Mouse (Mus musculus) liver, embryonic 14.5 days (tissue): ENCODE results near the gene Sdk2. TPM values are rescaled to one million over a fixed set of nuclear protein-coding genes. Genes with fewer than 3 reads are reported as not detected.

Experiments
- ATAC-seq: fragments of 200-750 bp; cut with Nextera tagmentation; 2 replicates; pipeline ENCODE4 v1.8.0; 2017; ENCODE audit warnings: moderate number of reproducible peaks, mild to moderate bottlenecking, moderate library complexity; ENCODE audit not compliant: insufficient read depth
- DNase-seq, 3 experiments: peaks; one replicate each; pipeline ENCODE4 v3.0.0-alpha.2; 2012 to 2013; ENCODE audit warnings: low read depth in 3 of 3, low spot score in 3 of 3
- H3K27ac ChIP-seq: fragments of 300-500 bp; sonication (generic); 2 replicates; pipeline ENCODE4 v1.5.1; 2014; ENCODE audit warnings: moderate library complexity, mild to moderate bottlenecking, control low read depth, inconsistent platforms
- H3K27me3 ChIP-seq: fragments of 300-500 bp; sonication (generic); 2 replicates; pipeline ENCODE4 v1.6.1; 2014; ENCODE audit warnings: mild to moderate bottlenecking, low read length, moderate library complexity; ENCODE audit not compliant: control insufficient read depth, insufficient read depth
- H3K36me3 ChIP-seq: fragments of 300-500 bp; sonication (generic); replicated peaks from 2 replicates; pipeline ENCODE4 v1.6.1; 2014; ENCODE audit warnings: low read depth; ENCODE audit not compliant: control insufficient read depth, insufficient read depth
- H3K4me1 ChIP-seq, 2 experiments: fragments of 200-500 bp in 1 of 2; fragments of 300-500 bp in 1 of 2; sonication (generic) in 1 of 2; replicated peaks; 2 replicates each; pipeline ENCODE4 v1.6.1; 2012 to 2014; ENCODE audit warnings: antibody characterized with exemption in 1 of 2, inconsistent platforms in 1 of 2, low read length in 1 of 2; ENCODE audit not compliant: control insufficient read depth in 2 of 2, insufficient read depth in 2 of 2
- H3K4me2 ChIP-seq: fragments of 300-500 bp; sonication (generic); 2 replicates; pipeline ENCODE4 v1.6.1; 2014; ENCODE audit warnings: low read depth, mild to moderate bottlenecking, control low read depth, moderate library complexity
- H3K4me3 ChIP-seq, 2 experiments: fragments of 200-500 bp in 1 of 2; fragments of 300-500 bp in 1 of 2; sonication (generic) in 1 of 2; 2 replicates each; pipeline ENCODE4 v1.5.1; 2012 to 2014; ENCODE audit warnings: low read depth in 2 of 2, low read length in 2 of 2, mild to moderate bottlenecking in 2 of 2, control low read depth in 1 of 2, inconsistent platforms in 1 of 2, moderate library complexity in 1 of 2; ENCODE audit not compliant: insufficient read depth in 1 of 2
- H3K9ac ChIP-seq: fragments of 300-500 bp; sonication (generic); replicated peaks from 2 replicates; pipeline ENCODE4 v1.6.1; 2014; ENCODE audit warnings: mild to moderate bottlenecking, control low read depth, moderate library complexity
- H3K9me3 ChIP-seq: fragments of 300-500 bp; sonication (generic); 2 replicates; pipeline ENCODE4 v1.6.1; 2016; ENCODE audit warnings: low read length, mixed read lengths; ENCODE audit not compliant: control insufficient read depth
- CTCF ChIP-seq: IDR thresholded peaks from 2 replicates; pipeline ENCODE4 v1.5.1; 2016; ENCODE audit warnings: antibody characterized with exemption, low read depth, control low read depth
- EP300 ChIP-seq: IDR thresholded peaks from 2 replicates; pipeline ENCODE4 v1.6.1; 2016; ENCODE audit warnings: antibody characterized with exemption, low read depth
- WGBS: fragments of 180-500 bp; shearing (Covaris S2); extraction: QIAGEN DNeasy Blood & Tissue Kit; methylation state at CpG from one replicate; pipeline ENCODE4 v1.1.7; 2014; ENCODE audit not compliant: insufficient replicate concordance; 5-methylcytosine and 5-hydroxymethylcytosine counted together
- polyA plus RNA-seq, 2 experiments: library from polyadenylated mRNA; depleted of rRNA in 1 of 2; stranded (reverse) in 1 of 2; unstranded in 1 of 2; fragments of >200 nt; fragmentation: Nextera tagmentation in 1 of 2; extraction: Ambion mirVana in 1 of 2; gene quantifications; 2 replicates each; pipeline versions ENCODE4 v1.2.1 to v1.2.3; 2012 to 2014

Sdk2 gene
- polyA plus RNA-seq, 2 experiments: 0.09 to 0.13 TPM

DNA sequence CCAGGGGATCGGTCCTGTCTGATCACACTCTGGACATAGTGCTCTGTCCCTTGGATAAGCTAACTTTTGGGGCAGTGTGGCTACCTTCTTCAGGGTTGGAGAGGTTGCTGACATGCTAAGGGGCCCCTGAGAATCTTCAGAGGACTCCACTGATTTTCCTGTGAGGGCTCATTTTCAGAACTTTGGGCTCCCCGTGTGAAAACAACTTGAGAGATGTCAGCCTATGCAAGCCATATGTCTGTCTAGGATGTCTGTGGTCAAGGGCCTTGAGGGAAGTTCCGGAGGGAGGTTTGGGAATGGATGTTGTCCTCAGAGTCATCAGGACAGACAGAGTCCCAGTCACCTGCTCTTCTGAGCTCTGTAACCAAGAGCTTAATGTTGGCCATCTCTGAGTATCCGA is 280.5 kb downstream of the Sdk2 start:
- Histone ChIP-seq H3K27me3 (no peaks in the 10 kb centered on the region), H3K27ac (no peak overlapping the region), H3K4me1 (peaks cover 16 to 37% of the 10 kb centered on the region in 2 experiments), H3K36me3 (no peaks in the 10 kb centered on the region), H3K9ac (no peak overlapping the region), H3K9me3 (no peaks in the 10 kb centered on the region), H3K4me2 (no peak overlapping the region), H3K4me3 (no peak overlapping the region)
- WGBS: 54% methylated on average over 4 of the region's 4 CpGs
- TF ChIP-seq CTCF: no peak
- DNase-seq (no peak), ATAC-seq (no peak)

DNA sequence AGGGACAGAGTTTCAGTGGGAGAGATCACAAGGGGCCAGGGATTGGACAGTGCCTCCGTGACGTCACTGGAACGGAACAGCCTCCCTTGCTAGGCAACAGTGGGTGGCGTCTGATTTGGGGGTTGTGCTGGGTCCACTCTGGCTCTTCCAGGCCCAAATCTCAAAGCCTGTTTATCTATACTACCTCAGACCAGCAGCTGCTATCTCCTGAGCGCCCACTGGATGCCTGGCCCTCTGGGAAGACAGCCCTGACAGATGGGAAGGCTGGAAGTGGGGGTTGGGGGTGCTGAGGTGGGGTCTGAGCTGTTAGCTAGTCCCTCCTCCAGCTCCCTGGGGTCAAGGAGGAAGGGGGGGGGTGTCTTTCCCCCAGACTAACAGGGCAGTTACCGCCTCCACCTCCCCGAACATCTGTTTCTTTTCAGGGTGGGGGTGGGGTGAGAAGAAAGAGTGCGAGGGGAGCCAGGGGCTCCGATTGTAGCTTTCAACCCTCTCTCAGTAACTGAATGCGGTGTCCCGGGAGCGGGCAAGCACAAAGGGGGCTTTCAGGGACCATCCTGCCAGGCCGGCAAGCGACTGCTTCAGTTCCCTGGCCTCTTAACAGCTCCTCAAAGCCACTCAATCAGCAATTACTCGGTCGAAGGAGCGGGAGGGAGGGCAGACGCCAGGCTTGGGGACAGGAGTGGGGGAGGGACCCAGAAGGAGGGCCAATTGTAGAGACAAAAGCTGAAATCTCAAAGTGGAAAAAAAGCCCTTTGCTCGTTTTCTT is 281.3 kb downstream of the Sdk2 start:
- H3K36me3 ChIP-seq: no peaks in the 10 kb centered on the region
- peaks cover 16 to 37% of the 10 kb centered on the region in 2 experiments for H3K4me1 ChIP-seq
- H3K9ac ChIP-seq: peak overlapping the region; percentile 27; the same call in 1 of the 2 replicates
- no peak for TF ChIP-seq EP300
- TF ChIP-seq CTCF: no peak
- H3K27me3 ChIP-seq: no peaks in the 10 kb centered on the region
- H3K4me3 ChIP-seq: peak overlapping the region in 1 of 2 experiments; percentile 1; a peak in 1 of 4 replicates
- 8% methylated on average over 19 of the region's 19 CpGs for WGBS
- peak; percentile 86 for ATAC-seq
- H3K27ac ChIP-seq: no peak overlapping the region
- H3K9me3 ChIP-seq: no peaks in the 10 kb centered on the region
- DNase-seq: peak; percentile 48 to 56 (median 50)
- peak overlapping the region; percentile 56 for H3K4me2 ChIP-seq

DNA sequence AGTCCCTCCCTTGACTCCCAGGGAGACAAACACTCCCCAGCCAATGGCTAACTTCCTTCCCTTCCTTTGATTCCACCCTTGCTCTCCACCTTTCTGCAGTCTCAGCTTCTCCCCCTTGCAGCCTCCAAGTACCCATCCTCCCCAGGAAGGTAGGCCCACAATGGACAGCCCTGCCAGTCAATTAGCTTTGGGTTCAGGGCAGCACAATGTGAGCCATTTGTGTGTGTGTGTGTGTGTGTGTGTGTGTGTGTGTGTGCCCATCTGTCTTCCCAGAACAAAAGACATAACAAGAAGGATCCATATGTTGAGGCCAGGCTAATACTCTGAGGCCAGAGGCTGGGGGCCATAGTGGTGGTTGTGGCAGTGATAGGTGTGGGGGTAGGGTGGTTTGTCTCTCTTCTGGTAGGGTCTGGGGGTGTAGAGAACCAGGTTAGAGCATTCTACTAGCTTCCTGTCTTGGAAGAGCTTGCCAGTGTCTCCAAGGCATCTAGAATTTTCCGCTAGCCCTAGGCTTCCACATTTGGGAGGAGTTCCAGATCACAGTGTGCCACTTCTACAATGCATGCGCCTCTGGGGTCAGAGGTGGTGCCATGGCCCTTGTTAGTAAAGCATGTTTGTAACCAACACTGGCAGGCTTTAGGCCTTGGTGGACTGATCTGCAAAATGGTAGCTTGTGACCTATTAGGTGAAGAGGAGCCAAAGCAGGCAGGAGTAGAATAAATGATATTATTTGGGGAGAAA is 282.0 kb downstream of the Sdk2 start:
- Histone ChIP-seq H3K4me3 (no peak overlapping the region), H3K9ac (no peak overlapping the region), H3K36me3 (no peaks in the 10 kb centered on the region), H3K27ac (no peak overlapping the region), H3K9me3 (no peaks in the 10 kb centered on the region), H3K4me2 (no peak overlapping the region), H3K4me1 (peaks cover 16 to 38% of the 10 kb centered on the region in 2 experiments), H3K27me3 (no peaks in the 10 kb centered on the region)
- TF ChIP-seq EP300: no peak
- TF ChIP-seq CTCF: no peak
- DNase-seq (no peak), ATAC-seq (no peak; the same call in 1 of the 2 replicates)
- WGBS: 72% methylated on average over 2 of the region's 2 CpGs

DNA sequence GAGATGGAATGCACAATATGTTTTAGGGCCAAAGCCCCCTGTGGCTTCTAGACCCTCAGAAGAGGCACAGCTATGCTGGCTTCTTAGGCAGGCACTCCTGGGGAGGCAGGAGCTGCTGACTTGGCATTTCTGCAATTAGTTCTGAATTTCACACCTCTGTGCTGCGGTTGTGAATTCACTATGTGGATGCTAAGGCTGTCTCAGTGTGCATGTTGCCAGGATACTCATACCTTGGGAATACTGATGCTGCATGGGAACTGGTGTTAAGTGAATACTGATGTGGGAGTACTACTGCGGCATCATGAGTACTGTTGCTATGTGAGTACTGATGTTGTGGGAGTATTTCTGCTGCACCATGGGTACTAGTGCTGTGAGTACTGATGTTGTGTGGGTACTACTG is 284.4 kb downstream of the Sdk2 start:
- Histone ChIP-seq H3K36me3 (no peaks in the 10 kb centered on the region), H3K9me3 (no peaks in the 10 kb centered on the region), H3K9ac (no peak overlapping the region), H3K4me1 (peaks cover 24 to 47% of the 10 kb centered on the region in 2 experiments), H3K27me3 (no peaks in the 10 kb centered on the region), H3K4me2 (no peak overlapping the region), H3K27ac (no peak overlapping the region), H3K4me3 (no peak overlapping the region)
- 82% methylated on average over 2 of the region's 2 CpGs for WGBS
- ATAC-seq (no peak), DNase-seq (no peak)
- TF ChIP-seq EP300: no peak
- TF ChIP-seq CTCF: no peak

DNA sequence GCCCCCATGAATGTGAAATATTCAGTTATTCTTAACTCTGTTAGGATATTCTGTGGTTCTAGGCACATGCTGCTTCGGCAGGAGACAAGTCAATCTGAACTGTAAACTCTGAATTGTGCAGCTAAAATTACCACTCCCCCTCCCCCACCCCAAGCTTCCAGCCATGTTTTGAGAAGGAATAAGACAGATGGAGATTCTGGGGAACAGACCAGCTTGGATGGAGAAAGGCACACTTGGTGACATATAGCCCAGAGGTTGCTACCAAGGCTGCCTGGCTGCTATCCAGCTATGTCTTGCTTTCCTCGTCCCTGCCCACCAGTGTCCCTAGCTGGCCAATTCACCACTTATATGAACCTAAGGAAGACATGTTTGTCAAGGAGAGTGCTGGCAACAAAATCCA is 284.8 kb downstream of the Sdk2 start:
- ATAC-seq (no peak), DNase-seq (no peak)
- 62% methylated on average over 2 of the region's 2 CpGs for WGBS
- H3K4me1 ChIP-seq: peaks cover 29 to 47% of the 10 kb centered on the region in 2 experiments
- no peak overlapping the region for H3K9ac ChIP-seq
- no peak for TF ChIP-seq EP300
- TF ChIP-seq CTCF: no peak
- H3K27me3 ChIP-seq: no peaks in the 10 kb centered on the region
- H3K9me3 ChIP-seq: no peaks in the 10 kb centered on the region
- H3K36me3 ChIP-seq: no peaks in the 10 kb centered on the region
- no peak overlapping the region for H3K4me2 ChIP-seq
- H3K27ac ChIP-seq: no peak overlapping the region
- no peak overlapping the region for H3K4me3 ChIP-seq
